Comparison of ENCODE assay signal across 22 mouse cellular contexts in genomic region chr6:84383718-84384117, GRCm38 (mm10).
DNase-seq lines count a peak whose midpoint lies in the region; ATAC-seq and TF ChIP-seq lines count a peak whose summit lies in the region.
"Had no signal": no experiment of that assay in that cellular context is flagged by ENCODE, and none has a peak within 500 bp of the region (broad histone marks: within the 10 kb centered on the region; RNA-seq: fewer than 3 reads in every experiment).

No protein-coding gene starts in this region.

- 84% methylated on average over 3 of the region's 3 CpGs for WGBS in kidney, embryonic 15.5 days

- intact Hi-C loops in gastrocnemius, postnatal 14 days (cut with DNase I; ENCODE audit: low total_unique reads), result no loop called here

- no peaks in the 10 kb centered on the region for H3K79me2 ChIP-seq in C2C12 (ENCODE audit: control insufficient read depth, insufficient read depth)

- no peak overlapping the region for H3ac ChIP-seq in C2C12 (ENCODE audit: control insufficient read depth, insufficient read length, low read depth)

- 0 out of 2 replicates have a peak, but pooled peaks cover 5% of the 10 kb centered on the region for H3K4me1 ChIP-seq in kidney, embryonic 15.5 days
- H3K4me1 ChIP-seq: embryonic facial prominence, embryonic 12.5 days; forebrain, embryonic 13.5 days; midbrain, embryonic 12.5 days had no signal

- H3K4me3 ChIP-seq in C2C12 (ENCODE audit: insufficient read depth, poor library complexity, severe bottlenecking), result no peak overlapping the region
- H3K4me3 ChIP-seq in kidney, embryonic 15.5 days (replicated peaks), result no peak overlapping the region
- H3K4me3 ChIP-seq: embryonic facial prominence, embryonic 12.5 days; erythroblast, embryonic 14.5 days; forebrain, embryonic 13.5 days; liver, embryonic 13.5 days; midbrain, embryonic 12.5 days had no signal

- TF ChIP-seq CTCF in C2C12 (IDR thresholded peaks at IDR 0.05; ENCODE audit: control insufficient read depth, insufficient read depth, insufficient read length), result no peak

- DNase-seq in 3134 (ENCODE audit: extremely low read depth, insufficient read length, low spot score), result peak; percentile 65
- DNase-seq in adrenal gland, postnatal 14 days, result peak; percentile 39
- DNase-seq in gastrocnemius, postnatal 14 days, result peak; percentile 22
- DNase-seq in thymus, adult 18-20 months, result no peak
- no peak for DNase-seq in urinary bladder, postnatal 4 days (ENCODE audit: low spot score in 2 of 2)
- DNase-seq: cerebellum, adult 11-12 months; cerebellum, postnatal 10 days; kidney, adult 9 months; kidney, postnatal 36 days; liver, embryonic 13.5 days; lung, adult 2 months; lung, postnatal 14 days; thymus, adult 2 months had no signal

- no peak overlapping the region for H3K4me2 ChIP-seq in kidney, embryonic 15.5 days
- H3K4me2 ChIP-seq: embryonic facial prominence, embryonic 12.5 days; forebrain, embryonic 13.5 days; heart, embryonic 11.5 days; liver, embryonic 13.5 days; midbrain, embryonic 12.5 days had no signal

- ATAC-seq in kidney, embryonic 15.5 days (replicated peaks; ENCODE audit: low FRiP score), result no peak
- ATAC-seq: forebrain, embryonic 13.5 days; hindbrain, postnatal 0 days; intestine, embryonic 16.5 days had no signal

- H3K9me3 ChIP-seq in kidney, embryonic 15.5 days (replicated peaks), result no peaks in the 10 kb centered on the region
- H3K9me3 ChIP-seq: embryonic facial prominence, embryonic 12.5 days; forebrain, embryonic 13.5 days; liver, embryonic 13.5 days; midbrain, embryonic 12.5 days had no signal

- H3K27ac ChIP-seq in kidney, embryonic 15.5 days, result no peak overlapping the region
- H3K27ac ChIP-seq: embryonic facial prominence, embryonic 12.5 days; forebrain, embryonic 13.5 days; hindbrain, postnatal 0 days; liver, embryonic 13.5 days; midbrain, embryonic 12.5 days had no signal

- no peaks in the 10 kb centered on the region for H3K79me3 ChIP-seq in C2C12 (ENCODE audit: low read depth)

- no peaks in the 10 kb centered on the region for H3K27me3 ChIP-seq in C2C12 (ENCODE audit: control insufficient read depth, insufficient read depth, insufficient read length)
- peaks cover 76% of the 10 kb centered on the region for H3K27me3 ChIP-seq in kidney, embryonic 15.5 days
- H3K27me3 ChIP-seq: embryonic facial prominence, embryonic 12.5 days; forebrain, embryonic 13.5 days; liver, embryonic 13.5 days; midbrain, embryonic 12.5 days had no signal

- H3K36me3 ChIP-seq in C2C12 (ENCODE audit: control insufficient read depth, insufficient read depth), result no peaks in the 10 kb centered on the region
- H3K36me3 ChIP-seq in kidney, embryonic 15.5 days, result no peaks in the 10 kb centered on the region
- H3K36me3 ChIP-seq: embryonic facial prominence, embryonic 12.5 days; liver, embryonic 13.5 days; midbrain, embryonic 12.5 days had no signal

- H3K9ac ChIP-seq in kidney, embryonic 15.5 days, result no peak overlapping the region
- H3K9ac ChIP-seq: embryonic facial prominence, embryonic 12.5 days; forebrain, embryonic 13.5 days; liver, embryonic 13.5 days; midbrain, embryonic 12.5 days had no signal

TF ChIP-seq in C2C12, 6 proteins besides CTCF, POLR2A, EP300 and RAD21:
- TF ChIP-seq MAX (IDR thresholded peaks at IDR 0.05), result peak; percentile 55
- TF ChIP-seq MYOG (IDR thresholded peaks at IDR 0.05; ENCODE audit: control insufficient read depth, extremely low read depth, insufficient read length), result no peak
- TF ChIP-seq CEBPB (IDR thresholded peaks at IDR 0.05; ENCODE audit: low read depth), result no peak
- no peak for TF ChIP-seq USF1 (IDR thresholded peaks at IDR 0.05; ENCODE audit: low read depth)
- peak; percentile 96 for TF ChIP-seq FOSL1 (IDR thresholded peaks at IDR 0.05; ENCODE audit: insufficient read depth, low read length, poor library complexity, severe bottlenecking)
- TF ChIP-seq MYOD1 (IDR thresholded peaks at IDR 0.05; ENCODE audit: control insufficient read depth, insufficient read length, low read depth), result peak; percentile 42
TF ChIP-seq in C2C12: peak in this region for 3.

Comparison
In these comparisons a context has a peak if more than half of its experiments do, and no peak if none do; other contexts are left out.
1. DNase-seq: peak in 3134 (single experiment), adrenal gland, postnatal 14 days (single experiment) and gastrocnemius, postnatal 14 days (single experiment); none in thymus, adult 18-20 months (0 of 2) and urinary bladder, postnatal 4 days (0 of 2).